Mouse (Mus musculus): ENCODE measurements around the gene Cxcl14. TPM values are rescaled to one million over a fixed set of nuclear protein-coding genes. Genes with fewer than 3 reads are reported as not detected.

Gene Cxcl14
- 10.3 and 13.4 TPM in 2 replicates for polyA plus RNA-seq (2015; fragmentation: Nextera tagmentation; extraction: Ambion mirVana)

DNA sequence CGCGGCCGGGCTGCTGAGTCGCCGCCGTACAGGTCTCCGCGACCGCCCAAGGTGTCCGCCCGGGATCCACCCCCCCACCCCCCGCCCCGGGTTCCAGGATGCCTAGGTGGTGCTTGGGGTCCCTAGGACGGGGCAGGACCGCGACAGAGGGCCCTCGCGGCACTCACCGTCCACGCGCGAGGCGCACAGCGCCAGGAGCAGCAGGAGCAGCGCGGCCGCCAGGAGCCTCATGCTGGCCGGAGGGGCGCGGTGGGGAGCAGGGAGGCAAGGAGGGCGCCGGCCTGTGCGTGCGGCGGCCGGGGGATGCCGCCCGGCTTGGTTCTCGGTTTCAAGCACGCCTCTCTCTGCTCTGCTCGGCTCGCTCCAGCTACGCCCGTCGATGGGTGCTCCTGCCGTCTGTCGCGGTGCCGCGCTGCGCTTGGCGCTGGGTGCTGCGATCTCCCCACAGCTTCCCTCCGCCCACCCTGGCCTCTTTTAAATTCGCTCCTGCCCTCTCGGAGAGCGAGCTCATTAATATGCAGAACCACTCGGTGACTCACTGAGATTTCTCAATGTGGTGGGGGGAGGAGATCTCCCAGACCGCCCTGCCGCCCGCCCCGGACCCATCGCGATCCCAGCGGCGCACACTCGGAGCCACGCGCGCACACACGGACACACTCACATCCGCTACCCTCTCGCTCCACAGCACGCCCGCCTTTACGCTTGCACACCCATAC lies at the start of gene Cxcl14:
Gene Cxcl14 (minus strand): TSS at position 609 of the 716 bp plus-strand sequence.
- 0 out of 2 replicates have a peak, but pooled peaks cover 3% of the 10 kb centered on the region for H3K4me1 ChIP-seq (replicated peaks; ENCODE audit: control insufficient read depth, insufficient read depth, low read length)
- WGBS, result under 1% methylated on average over 61 of the region's 76 CpGs
- no peaks in the 10 kb centered on the region for H3K36me3 ChIP-seq (ENCODE audit: control insufficient read depth, insufficient read depth, low read length)
- peak within 1 kb of the TSS; percentile 59 for H3K9ac ChIP-seq (ENCODE audit: low read length)
- ATAC-seq (ENCODE audit: low read depth), result peak; percentile 76
- peak within 1 kb of the TSS; percentile 78 for H3K4me2 ChIP-seq (ENCODE audit: low read depth, low read length)
- H3K27me3 ChIP-seq (ENCODE audit: control insufficient read depth, insufficient read depth, low read depth, low read length), result peaks cover 61% of the 10 kb centered on the region
- no peaks in the 10 kb centered on the region for H3K9me3 ChIP-seq (ENCODE audit: control insufficient read depth, low read length)
- peak within 1 kb of the TSS; percentile 53 for H3K4me3 ChIP-seq (ENCODE audit: low read length)
- H3K27ac ChIP-seq (ENCODE audit: low read length), result no peak within 1 kb of the TSS

- H3K4me3 ChIP-seq (ENCODE audit: low read length), result no peak overlapping the region
- ATAC-seq (ENCODE audit: low read depth), result no peak
- peaks cover 11% of the 10 kb centered on the region for H3K4me1 ChIP-seq (replicated peaks; ENCODE audit: control insufficient read depth, insufficient read depth, low read length)
- no peaks in the 10 kb centered on the region for H3K9me3 ChIP-seq (ENCODE audit: control insufficient read depth, low read length)
- no peak overlapping the region for H3K4me2 ChIP-seq (ENCODE audit: low read depth, low read length)
- 61% methylated on average over 12 of the region's 12 CpGs for WGBS
- H3K27me3 ChIP-seq (ENCODE audit: control insufficient read depth, insufficient read depth, low read depth, low read length), result no peaks in the 10 kb centered on the region
- H3K9ac ChIP-seq (ENCODE audit: low read length), result no peak overlapping the region
- H3K36me3 ChIP-seq (ENCODE audit: control insufficient read depth, insufficient read depth, low read length), result no peaks in the 10 kb centered on the region
- H3K27ac ChIP-seq (ENCODE audit: low read length), result no peak overlapping the region
Observed at GRCm38 (mm10) chr13:56344355-56344754, 48.0 kb upstream of the Cxcl14 start.

GRCm38 (mm10) chr13:56342491-56342890 lies 46.1 kb upstream of the Cxcl14 start:
- no peak for ATAC-seq (ENCODE audit: low read depth)
- Histone ChIP-seq H3K27me3 (ENCODE audit: control insufficient read depth, insufficient read depth, low read depth, low read length) (no peaks in the 10 kb centered on the region), H3K27ac (ENCODE audit: low read length) (no peak overlapping the region), H3K4me1 (replicated peaks; ENCODE audit: control insufficient read depth, insufficient read depth, low read length) (peaks cover 11% of the 10 kb centered on the region), H3K9ac (ENCODE audit: low read length) (no peak overlapping the region), H3K9me3 (ENCODE audit: control insufficient read depth, low read length) (no peaks in the 10 kb centered on the region), H3K4me2 (ENCODE audit: low read depth, low read length) (no peak overlapping the region), H3K4me3 (ENCODE audit: low read length) (no peak overlapping the region), H3K36me3 (ENCODE audit: control insufficient read depth, insufficient read depth, low read length) (no peaks in the 10 kb centered on the region)
- WGBS, result 73% methylated on average over 10 of the region's 10 CpGs

GRCm38 (mm10) chr13:56340513-56340912 lies 44.2 kb upstream of the Cxcl14 start:
- WGBS, result 53% methylated on average over 13 of the region's 13 CpGs
- H3K36me3 ChIP-seq (ENCODE audit: control insufficient read depth, insufficient read depth, low read length), result no peaks in the 10 kb centered on the region
- no peaks in the 10 kb centered on the region for H3K9me3 ChIP-seq (ENCODE audit: control insufficient read depth, low read length)
- H3K4me2 ChIP-seq (ENCODE audit: low read depth, low read length), result no peak overlapping the region
- ATAC-seq (ENCODE audit: low read depth), result peak; percentile 93
- no peak overlapping the region for H3K27ac ChIP-seq (ENCODE audit: low read length)
- H3K9ac ChIP-seq (ENCODE audit: low read length), result no peak overlapping the region
- H3K4me3 ChIP-seq (ENCODE audit: low read length), result no peak overlapping the region
- peaks cover 5% of the 10 kb centered on the region for H3K4me1 ChIP-seq (replicated peaks; ENCODE audit: control insufficient read depth, insufficient read depth, low read length)
- H3K27me3 ChIP-seq (ENCODE audit: control insufficient read depth, insufficient read depth, low read depth, low read length), result no peaks in the 10 kb centered on the region

DNA sequence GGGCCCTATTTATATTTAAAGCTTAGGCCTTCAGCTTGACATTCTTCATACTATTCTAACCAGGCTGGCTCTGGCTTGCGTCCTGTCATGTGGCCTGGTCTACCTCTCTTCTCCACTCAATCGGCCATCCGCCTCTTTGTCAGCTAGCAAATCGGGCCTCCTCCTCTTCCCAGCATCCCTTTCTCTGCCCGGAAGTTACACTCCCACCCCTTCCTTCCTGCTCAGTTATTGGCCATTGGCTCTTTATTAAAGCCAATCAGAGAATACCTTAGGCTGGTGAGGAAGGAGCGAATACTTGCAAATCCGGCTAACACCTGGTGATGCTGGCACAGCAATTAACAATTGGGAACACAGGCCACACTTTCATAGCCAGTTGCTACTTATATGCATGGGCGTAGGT lies 43.5 kb upstream of the Cxcl14 start:
- H3K9ac ChIP-seq (ENCODE audit: low read length), result no peak overlapping the region
- H3K36me3 ChIP-seq (ENCODE audit: control insufficient read depth, insufficient read depth, low read length), result no peaks in the 10 kb centered on the region
- no peaks in the 10 kb centered on the region for H3K9me3 ChIP-seq (ENCODE audit: control insufficient read depth, low read length)
- no peak for ATAC-seq (ENCODE audit: low read depth)
- 82% methylated on average over 8 of the region's 8 CpGs for WGBS
- H3K4me1 ChIP-seq (replicated peaks; ENCODE audit: control insufficient read depth, insufficient read depth, low read length), result peaks cover 5% of the 10 kb centered on the region
- no peak overlapping the region for H3K4me2 ChIP-seq (ENCODE audit: low read depth, low read length)
- H3K27ac ChIP-seq (ENCODE audit: low read length), result no peak overlapping the region
- no peaks in the 10 kb centered on the region for H3K27me3 ChIP-seq (ENCODE audit: control insufficient read depth, insufficient read depth, low read depth, low read length)
- H3K4me3 ChIP-seq (ENCODE audit: low read length), result no peak overlapping the region

- no peak overlapping the region for H3K4me2 ChIP-seq (ENCODE audit: low read depth, low read length)
- no peak overlapping the region for H3K9ac ChIP-seq (ENCODE audit: low read length)
Observed at GRCm38 (mm10) chr13:56336982-56337381, 40.6 kb upstream of the Cxcl14 start.

DNA sequence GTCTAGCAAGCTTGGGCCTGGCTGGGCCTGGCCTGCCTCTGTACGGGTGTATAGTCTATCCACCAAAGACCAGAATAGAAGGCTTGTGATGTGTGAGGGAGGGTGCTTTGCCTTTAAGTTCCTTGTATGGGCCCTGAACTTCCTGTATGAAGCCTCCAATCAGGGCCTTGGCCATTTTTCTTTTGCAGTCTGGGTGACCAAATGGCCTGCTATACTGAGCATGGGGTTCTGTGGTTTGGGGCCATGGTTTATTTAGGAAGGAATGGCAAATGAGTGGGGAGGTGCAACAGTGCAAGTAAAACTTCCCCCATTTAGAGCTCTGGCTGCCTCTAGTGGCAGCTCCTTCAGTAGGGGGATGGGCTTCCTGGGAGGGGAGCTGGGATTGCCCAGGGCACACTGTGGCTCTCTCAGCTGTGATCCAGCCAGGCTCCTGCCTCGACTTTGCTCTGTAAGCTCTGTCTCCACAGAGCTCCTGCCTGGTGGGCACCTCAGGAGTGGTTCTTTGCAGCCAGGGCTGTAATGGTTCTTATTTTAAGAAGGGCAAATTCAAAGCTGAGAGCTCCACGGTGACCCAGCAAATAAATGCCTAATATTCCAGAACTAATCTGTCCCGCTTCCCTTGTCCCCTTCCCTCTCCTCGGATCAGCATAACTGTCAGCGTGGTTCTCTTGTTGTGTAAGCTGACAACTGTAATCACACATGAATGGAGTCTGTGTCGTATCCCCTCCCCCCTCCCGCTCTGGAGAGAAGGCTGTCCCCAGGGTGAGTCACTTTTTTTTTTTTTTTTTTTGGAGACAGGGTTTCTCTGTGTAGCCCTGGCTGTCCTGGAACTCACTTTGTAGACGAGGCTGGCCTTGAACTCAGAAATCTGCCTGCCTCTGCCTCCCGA lies 38.7 kb upstream of the Cxcl14 start:
- H3K4me1 ChIP-seq (replicated peaks; ENCODE audit: control insufficient read depth, insufficient read depth, low read length), result peaks cover 1% of the 10 kb centered on the region; the same call in 1 of the 2 replicates
- H3K27ac ChIP-seq (ENCODE audit: low read length), result no peak overlapping the region
- WGBS, result 67% methylated on average over 10 of the region's 10 CpGs
- H3K9ac ChIP-seq (ENCODE audit: low read length), result no peak overlapping the region
- no peaks in the 10 kb centered on the region for H3K9me3 ChIP-seq (ENCODE audit: control insufficient read depth, low read length)
- H3K4me3 ChIP-seq (ENCODE audit: low read length), result no peak overlapping the region
- no peaks in the 10 kb centered on the region for H3K27me3 ChIP-seq (ENCODE audit: control insufficient read depth, insufficient read depth, low read depth, low read length)
- no peaks in the 10 kb centered on the region for H3K36me3 ChIP-seq (ENCODE audit: control insufficient read depth, insufficient read depth, low read length)
- H3K4me2 ChIP-seq (ENCODE audit: low read depth, low read length), result no peak overlapping the region
- no peak for ATAC-seq (ENCODE audit: low read depth)

More at GRCm38 (mm10) chr13:56336982-56337381, 40.6 kb upstream of the Cxcl14 start:
- no peak for ATAC-seq (ENCODE audit: low read depth)
- 42% methylated on average over 8 of the region's 8 CpGs for WGBS
- H3K27me3 ChIP-seq (ENCODE audit: control insufficient read depth, insufficient read depth, low read depth, low read length), result no peaks in the 10 kb centered on the region
- H3K27ac ChIP-seq (ENCODE audit: low read length), result no peak overlapping the region
- no peaks in the 10 kb centered on the region for H3K9me3 ChIP-seq (ENCODE audit: control insufficient read depth, low read length)
- no peaks in the 10 kb centered on the region for H3K36me3 ChIP-seq (ENCODE audit: control insufficient read depth, insufficient read depth, low read length)
- H3K4me3 ChIP-seq (ENCODE audit: low read length), result no peak overlapping the region
- H3K4me1 ChIP-seq (replicated peaks; ENCODE audit: control insufficient read depth, insufficient read depth, low read length), result peaks cover 5% of the 10 kb centered on the region

DNA sequence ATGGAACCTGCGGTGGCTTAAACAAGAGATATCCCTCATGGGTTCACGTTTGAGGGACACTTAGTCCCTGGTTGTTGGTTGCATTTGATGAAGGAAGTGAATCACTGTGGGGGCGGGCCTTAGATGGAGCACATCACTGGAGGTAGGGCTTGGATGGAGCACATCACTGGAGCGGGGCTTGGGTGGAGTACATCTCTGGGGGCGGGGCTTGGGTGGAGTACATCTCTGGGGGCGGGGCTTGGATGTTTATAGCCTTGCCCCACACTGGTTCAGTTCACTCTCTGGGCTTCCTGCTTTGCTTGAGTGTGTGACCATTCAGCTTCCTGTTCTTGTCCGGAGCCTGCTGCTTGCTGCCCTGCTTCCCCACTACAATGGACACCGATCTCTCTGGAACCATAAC lies 37.9 kb upstream of the Cxcl14 start:
- no peak overlapping the region for H3K27ac ChIP-seq (ENCODE audit: low read length)
- H3K9ac ChIP-seq (ENCODE audit: low read length), result no peak overlapping the region
- 76% methylated on average over 8 of the region's 8 CpGs for WGBS
- no peak overlapping the region for H3K4me3 ChIP-seq (ENCODE audit: low read length)
- H3K9me3 ChIP-seq (ENCODE audit: control insufficient read depth, low read length), result no peaks in the 10 kb centered on the region
- no peaks in the 10 kb centered on the region for H3K36me3 ChIP-seq (ENCODE audit: control insufficient read depth, insufficient read depth, low read length)
- no peak overlapping the region for H3K4me2 ChIP-seq (ENCODE audit: low read depth, low read length)
- ATAC-seq (ENCODE audit: low read depth), result no peak; the same call in 1 of the 2 replicates
- H3K27me3 ChIP-seq (ENCODE audit: control insufficient read depth, insufficient read depth, low read depth, low read length), result no peaks in the 10 kb centered on the region
- no peaks in the 10 kb centered on the region for H3K4me1 ChIP-seq (replicated peaks; ENCODE audit: control insufficient read depth, insufficient read depth, low read length)

DNA sequence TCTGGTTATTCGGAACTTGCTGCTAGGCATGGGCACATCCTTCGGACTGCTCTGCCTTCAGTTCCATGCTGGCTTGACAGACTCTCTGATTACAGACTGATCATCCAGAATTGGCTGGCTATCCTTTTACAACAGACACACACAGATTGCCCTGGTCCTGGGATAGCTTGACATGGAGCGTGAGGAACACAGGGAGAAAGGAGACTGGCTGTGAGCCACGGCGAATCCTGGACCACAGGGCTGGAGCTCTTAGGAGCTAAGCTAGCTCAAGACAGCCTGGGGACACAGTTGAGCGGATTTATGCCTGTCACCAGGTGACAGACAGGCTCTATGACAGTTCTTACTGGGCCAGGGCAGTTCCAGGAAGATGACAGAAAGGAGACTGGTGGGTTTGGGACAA lies 36.0 kb upstream of the Cxcl14 start:
- ATAC-seq (ENCODE audit: low read depth), result no peak
- Histone ChIP-seq H3K36me3 (ENCODE audit: control insufficient read depth, insufficient read depth, low read length) (no peaks in the 10 kb centered on the region), H3K4me3 (ENCODE audit: low read length) (no peak overlapping the region), H3K4me2 (ENCODE audit: low read depth, low read length) (no peak overlapping the region), H3K9ac (ENCODE audit: low read length) (no peak overlapping the region), H3K27me3 (ENCODE audit: control insufficient read depth, insufficient read depth, low read depth, low read length) (no peaks in the 10 kb centered on the region), H3K27ac (ENCODE audit: low read length) (no peak overlapping the region), H3K4me1 (replicated peaks; ENCODE audit: control insufficient read depth, insufficient read depth, low read length) (no peaks in the 10 kb centered on the region), H3K9me3 (ENCODE audit: control insufficient read depth, low read length) (no peaks in the 10 kb centered on the region)
- WGBS, result 71% methylated on average over 6 of the region's 6 CpGs

All from lung, embryonic 16.5 days (tissue).